Mouse (Mus musculus): ENCODE data around the gene Qars. TPM values are rescaled to one million over a fixed set of nuclear protein-coding genes. Genes with fewer than 3 reads are reported as not detected.

Gene Qars
- polyA plus RNA-seq, 1 experiment from 2014 or later = 70.8 TPM

DNA sequence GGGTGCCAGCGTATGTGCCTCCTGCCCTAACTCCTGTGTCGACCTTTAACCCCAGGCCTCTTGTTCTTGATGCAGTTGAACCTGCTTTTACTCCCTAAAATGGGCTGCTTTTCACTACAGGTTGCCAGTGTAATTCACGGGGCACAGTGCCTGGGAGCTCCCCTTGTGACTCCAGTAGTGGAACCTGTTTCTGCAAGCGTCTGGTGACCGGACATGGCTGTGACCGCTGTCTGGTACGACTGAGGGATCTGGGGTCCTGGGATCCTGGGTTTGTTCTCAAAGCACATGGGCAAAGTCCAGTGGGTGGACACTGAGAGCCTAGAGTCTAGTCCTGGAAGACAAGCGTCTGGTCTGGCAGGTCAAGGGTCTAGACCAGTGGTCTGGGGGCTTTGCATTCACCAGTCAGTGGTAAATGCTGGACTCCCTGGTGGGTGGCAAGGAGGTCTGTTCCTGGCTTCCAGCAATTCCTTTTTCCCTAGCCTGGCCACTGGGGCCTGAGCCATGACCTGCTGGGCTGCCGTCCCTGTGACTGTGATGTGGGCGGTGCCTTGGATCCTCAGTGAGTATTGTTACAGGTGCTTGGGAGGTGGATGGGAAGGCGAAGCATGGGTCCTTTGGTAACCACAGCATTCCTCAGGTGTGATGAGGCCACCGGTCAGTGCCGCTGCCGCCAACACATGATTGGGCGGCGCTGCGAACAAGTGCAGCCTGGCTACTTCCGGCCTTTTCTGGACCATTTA lies 24.3 kb upstream of the Qars start:
- no peak for ATAC-seq (ENCODE audit: low FRiP score, low TSS enrichment)
- H3K9ac ChIP-seq (replicated peaks; ENCODE audit: low read length) = no peak overlapping the region
- no peak overlapping the region for H3K27ac ChIP-seq (replicated peaks; ENCODE audit: low read depth, low read length)
- no peak for DNase-seq
- H3K9me3 ChIP-seq (ENCODE audit: control insufficient read depth, low read length) = no peaks in the 10 kb centered on the region
- H3K4me3 ChIP-seq (replicated peaks; ENCODE audit: low read depth, low read length) = no peak overlapping the region
- peaks cover 4% of the 10 kb centered on the region; the same call in 1 of the 2 replicates for H3K36me3 ChIP-seq (ENCODE audit: control insufficient read depth, insufficient read depth, low read length)
- peaks cover 15% of the 10 kb centered on the region for H3K4me1 ChIP-seq (ENCODE audit: control insufficient read depth, insufficient read depth, low read length)
- H3K4me2 ChIP-seq (ENCODE audit: low read length) = no peak overlapping the region
- 95% methylated on average over 18 of the region's 18 CpGs for WGBS
- no peaks in the 10 kb centered on the region for H3K27me3 ChIP-seq (ENCODE audit: control insufficient read depth, insufficient read depth, low read length)

DNA sequence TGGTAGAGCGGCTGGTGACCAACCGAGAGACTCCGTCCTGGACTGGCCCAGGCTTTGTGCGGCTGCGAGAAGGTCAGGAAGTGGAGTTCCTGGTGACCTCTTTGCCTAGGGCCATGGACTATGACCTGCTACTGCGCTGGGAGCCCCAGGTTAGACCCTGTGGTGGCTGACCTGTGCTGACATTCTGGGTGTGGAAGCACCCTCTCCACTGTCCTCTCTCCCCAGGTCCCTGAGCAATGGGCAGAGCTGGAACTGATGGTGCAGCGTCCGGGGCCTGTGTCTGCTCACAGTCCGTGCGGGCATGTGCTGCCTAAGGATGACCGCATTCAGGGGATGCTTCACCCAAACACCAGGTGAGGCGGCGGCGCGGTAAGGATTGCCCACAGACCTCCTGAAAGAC lies 23.5 kb upstream of the Qars start:
- H3K4me1 ChIP-seq (ENCODE audit: control insufficient read depth, insufficient read depth, low read length) = peaks cover 11% of the 10 kb centered on the region
- H3K9me3 ChIP-seq (ENCODE audit: control insufficient read depth, low read length) = no peaks in the 10 kb centered on the region
- no peak overlapping the region for H3K4me3 ChIP-seq (replicated peaks; ENCODE audit: low read depth, low read length)
- no peak for ATAC-seq (ENCODE audit: low FRiP score, low TSS enrichment)
- H3K27ac ChIP-seq (replicated peaks; ENCODE audit: low read depth, low read length) = no peak overlapping the region
- H3K9ac ChIP-seq (replicated peaks; ENCODE audit: low read length) = no peak overlapping the region
- H3K36me3 ChIP-seq (ENCODE audit: control insufficient read depth, insufficient read depth, low read length) = peaks cover 4% of the 10 kb centered on the region; the same call in 1 of the 2 replicates
- H3K4me2 ChIP-seq (ENCODE audit: low read length) = no peak overlapping the region
- 95% methylated on average over 15 of the region's 15 CpGs for WGBS
- no peaks in the 10 kb centered on the region for H3K27me3 ChIP-seq (ENCODE audit: control insufficient read depth, insufficient read depth, low read length)
- no peak for DNase-seq

DNA sequence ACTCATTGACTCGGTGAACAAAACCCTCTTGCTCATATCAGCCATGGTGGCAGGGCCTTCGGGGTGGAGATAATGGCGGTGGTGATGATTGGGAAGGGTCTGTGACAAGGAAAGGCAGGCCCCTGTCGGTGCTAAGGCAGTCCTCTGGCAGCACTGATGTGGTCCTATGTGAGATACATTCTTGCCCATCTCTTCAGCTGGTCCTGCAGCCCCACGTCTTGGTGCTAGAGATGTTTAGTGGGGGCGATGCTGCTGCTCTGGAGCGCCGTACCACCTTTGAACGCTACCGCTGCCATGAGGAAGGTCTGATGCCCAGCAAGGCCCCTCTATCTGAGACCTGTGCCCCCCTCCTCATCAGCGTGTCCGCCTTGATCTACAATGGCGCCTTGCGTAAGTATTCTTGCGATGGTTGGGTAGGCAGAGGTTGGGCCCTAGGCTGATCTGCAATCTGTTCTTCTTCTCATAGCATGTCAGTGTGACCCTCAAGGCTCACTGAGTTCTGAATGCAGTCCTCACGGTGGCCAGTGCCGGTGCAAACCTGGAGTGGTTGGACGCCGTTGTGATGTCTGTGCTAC lies 22.1 kb upstream of the Qars start:
- Histone ChIP-seq H3K9me3 (ENCODE audit: control insufficient read depth, low read length) (no peaks in the 10 kb centered on the region), H3K27ac (replicated peaks; ENCODE audit: low read depth, low read length) (no peak overlapping the region), H3K36me3 (ENCODE audit: control insufficient read depth, insufficient read depth, low read length) (peaks cover 4% of the 10 kb centered on the region; the same call in 1 of the 2 replicates), H3K4me1 (ENCODE audit: control insufficient read depth, insufficient read depth, low read length) (peaks cover 6% of the 10 kb centered on the region; the same call in 1 of the 2 replicates), H3K27me3 (ENCODE audit: control insufficient read depth, insufficient read depth, low read length) (no peaks in the 10 kb centered on the region), H3K4me2 (ENCODE audit: low read length) (no peak overlapping the region), H3K9ac (replicated peaks; ENCODE audit: low read length) (no peak overlapping the region), H3K4me3 (replicated peaks; ENCODE audit: low read depth, low read length) (no peak overlapping the region)
- 96% methylated on average over 19 of the region's 19 CpGs for whole genome bisulfite sequencing
- DNase-seq (no peak), ATAC-seq (ENCODE audit: low FRiP score, low TSS enrichment) (no peak)

DNA sequence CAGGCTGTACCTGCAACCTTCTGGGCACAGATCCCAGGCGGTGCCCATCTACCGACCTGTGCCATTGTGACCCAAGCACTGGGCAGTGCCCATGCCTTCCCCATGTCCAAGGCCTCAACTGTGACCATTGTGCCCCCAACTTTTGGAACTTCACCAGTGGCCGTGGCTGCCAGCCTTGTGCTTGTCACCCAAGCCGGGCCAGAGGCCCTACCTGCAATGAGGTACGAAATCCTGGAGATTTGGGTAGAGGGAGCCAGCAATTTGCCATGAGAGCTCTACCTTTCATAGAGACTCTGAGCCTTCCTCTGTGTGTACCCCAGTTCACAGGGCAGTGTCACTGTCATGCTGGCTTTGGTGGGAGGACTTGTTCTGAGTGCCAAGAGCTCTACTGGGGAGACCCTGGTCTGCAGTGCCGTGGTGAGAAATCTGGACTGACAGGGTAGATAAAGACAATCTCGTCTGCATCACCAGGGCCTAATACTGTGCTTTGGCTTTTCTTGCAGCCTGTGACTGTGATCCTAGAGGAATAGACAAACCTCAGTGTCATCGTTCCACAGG lies 20.5 kb upstream of the Qars start:
- ATAC-seq (ENCODE audit: low FRiP score, low TSS enrichment) = no peak
- WGBS = 95% methylated on average over 8 of the region's 8 CpGs
- Histone ChIP-seq H3K36me3 (ENCODE audit: control insufficient read depth, insufficient read depth, low read length) (peaks cover 5% of the 10 kb centered on the region; the same call in 1 of the 2 replicates), H3K9ac (replicated peaks; ENCODE audit: low read length) (no peak overlapping the region), H3K9me3 (ENCODE audit: control insufficient read depth, low read length) (no peaks in the 10 kb centered on the region), H3K27ac (replicated peaks; ENCODE audit: low read depth, low read length) (no peak overlapping the region), H3K27me3 (ENCODE audit: control insufficient read depth, insufficient read depth, low read length) (no peaks in the 10 kb centered on the region), H3K4me1 (ENCODE audit: control insufficient read depth, insufficient read depth, low read length) (peaks cover 14% of the 10 kb centered on the region), H3K4me3 (replicated peaks; ENCODE audit: low read depth, low read length) (no peak overlapping the region), H3K4me2 (ENCODE audit: low read length) (no peak overlapping the region)
- DNase-seq = no peak

DNA sequence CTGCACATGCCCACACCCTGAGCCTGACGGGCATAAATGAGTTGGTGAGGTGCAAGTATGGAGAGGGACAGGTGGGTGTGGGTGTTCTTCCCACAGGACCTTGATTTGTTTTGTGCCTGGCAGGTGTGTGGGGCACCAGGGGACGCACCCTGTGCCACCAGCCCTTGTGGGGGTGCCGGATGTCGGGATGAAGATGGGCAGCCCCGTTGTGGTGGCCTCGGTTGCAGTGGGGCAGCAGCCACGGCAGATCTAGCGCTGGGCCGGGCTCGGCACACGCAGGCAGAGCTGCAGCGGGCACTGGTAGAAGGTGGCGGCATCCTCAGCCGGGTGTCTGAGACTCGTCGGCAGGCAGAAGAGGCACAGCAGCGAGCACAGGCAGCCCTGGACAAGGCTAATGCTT lies 19.1 kb upstream of the Qars start:
- Histone ChIP-seq H3K4me2 (ENCODE audit: low read length) (no peak overlapping the region), H3K9me3 (ENCODE audit: control insufficient read depth, low read length) (no peaks in the 10 kb centered on the region), H3K4me1 (ENCODE audit: control insufficient read depth, insufficient read depth, low read length) (peaks cover 18% of the 10 kb centered on the region), H3K36me3 (ENCODE audit: control insufficient read depth, insufficient read depth, low read length) (peaks cover 18% of the 10 kb centered on the region), H3K27ac (replicated peaks; ENCODE audit: low read depth, low read length) (no peak overlapping the region), H3K4me3 (replicated peaks; ENCODE audit: low read depth, low read length) (no peak overlapping the region), H3K27me3 (ENCODE audit: control insufficient read depth, insufficient read depth, low read length) (no peaks in the 10 kb centered on the region), H3K9ac (replicated peaks; ENCODE audit: low read length) (no peak overlapping the region)
- 96% methylated on average over 17 of the region's 17 CpGs for WGBS
- DNase-seq (no peak), ATAC-seq (ENCODE audit: low FRiP score, low TSS enrichment) (no peak)

DNA sequence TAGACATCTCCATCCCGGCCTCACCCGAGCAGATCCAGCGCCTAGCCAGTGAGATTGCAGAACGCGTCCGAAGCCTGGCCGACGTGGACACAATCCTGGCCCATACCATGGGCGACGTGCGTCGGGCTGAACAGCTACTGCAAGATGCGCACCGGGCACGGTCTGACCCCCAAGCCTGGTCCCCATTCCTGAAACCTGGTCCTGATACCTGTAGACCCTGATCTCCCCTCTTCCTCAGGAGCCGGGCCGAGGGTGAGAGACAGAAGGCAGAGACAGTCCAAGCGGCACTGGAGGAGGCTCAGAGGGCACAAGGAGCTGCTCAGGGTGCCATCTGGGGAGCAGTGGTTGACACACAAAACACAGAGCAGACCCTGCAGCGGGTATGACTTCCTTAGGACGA lies 18.3 kb upstream of the Qars start:
- 96% methylated on average over 20 of the region's 20 CpGs for WGBS
- Histone ChIP-seq H3K9ac (replicated peaks; ENCODE audit: low read length) (no peak overlapping the region), H3K27ac (replicated peaks; ENCODE audit: low read depth, low read length) (peak overlapping the region; percentile 97)

DNA sequence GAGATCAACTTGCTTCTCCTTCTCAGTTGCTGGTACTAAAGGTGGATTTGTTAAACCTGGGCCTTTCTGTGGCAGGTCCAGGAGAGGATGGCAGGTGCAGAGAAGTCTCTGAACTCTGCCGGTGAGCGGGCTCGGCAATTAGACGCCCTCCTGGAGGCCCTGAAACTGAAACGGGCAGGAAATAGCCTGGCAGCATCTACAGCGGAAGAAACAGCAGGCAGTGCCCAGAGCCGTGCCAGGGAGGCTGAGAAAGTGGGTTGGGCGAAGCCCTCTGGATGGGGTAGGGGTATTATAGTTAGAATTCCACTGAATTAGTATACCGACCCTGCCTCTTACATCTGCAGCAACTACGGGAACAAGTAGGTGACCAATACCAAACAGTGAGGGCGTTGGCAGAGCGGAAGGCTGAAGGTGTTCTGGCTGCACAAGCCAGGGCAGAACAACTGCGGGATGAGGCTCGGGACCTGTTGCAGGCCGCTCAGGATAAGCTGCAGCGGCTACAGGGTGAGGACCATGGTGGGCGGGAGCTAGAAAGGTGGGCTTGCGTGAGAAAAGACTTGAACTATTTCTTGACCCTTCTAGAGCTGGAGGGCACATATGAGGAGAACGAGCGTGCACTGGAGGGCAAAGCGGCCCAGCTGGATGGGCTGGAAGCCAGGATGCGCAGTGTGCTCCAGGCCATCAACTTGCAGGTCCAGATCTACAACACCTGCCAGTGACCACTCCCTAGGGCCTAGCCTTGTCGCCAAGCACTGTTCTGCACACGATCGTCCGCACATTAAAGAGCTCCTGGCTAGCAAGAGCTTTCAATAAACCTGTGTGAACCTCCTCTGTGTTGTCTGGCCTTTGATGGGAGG lies 17.6 kb upstream of the Qars start:
- Histone ChIP-seq H3K4me3 (replicated peaks; ENCODE audit: low read depth, low read length) (peak overlapping the region; percentile 98), H3K27ac (replicated peaks; ENCODE audit: low read depth, low read length) (peak overlapping the region; percentile 97), H3K4me1 (ENCODE audit: control insufficient read depth, insufficient read depth, low read length) (peaks cover 18% of the 10 kb centered on the region), H3K9me3 (ENCODE audit: control insufficient read depth, low read length) (no peaks in the 10 kb centered on the region), H3K9ac (replicated peaks; ENCODE audit: low read length) (peak overlapping the region; percentile 95), H3K4me2 (ENCODE audit: low read length) (peak overlapping the region; percentile 94), H3K36me3 (ENCODE audit: control insufficient read depth, insufficient read depth, low read length) (peaks cover 34% of the 10 kb centered on the region), H3K27me3 (ENCODE audit: control insufficient read depth, insufficient read depth, low read length) (no peaks in the 10 kb centered on the region)
- DNase-seq (no peak), ATAC-seq (ENCODE audit: low FRiP score, low TSS enrichment) (no peak; the same call in 1 of the 2 replicates)
- WGBS = 66% methylated on average over 26 of the region's 26 CpGs

More for the DNA sequence above, 18.3 kb upstream of the Qars start:
- Histone ChIP-seq H3K9me3 (ENCODE audit: control insufficient read depth, low read length) (no peaks in the 10 kb centered on the region), H3K4me2 (ENCODE audit: low read length) (no peak overlapping the region), H3K4me1 (ENCODE audit: control insufficient read depth, insufficient read depth, low read length) (peaks cover 18% of the 10 kb centered on the region), H3K4me3 (replicated peaks; ENCODE audit: low read depth, low read length) (no peak overlapping the region), H3K36me3 (ENCODE audit: control insufficient read depth, insufficient read depth, low read length) (peaks cover 26% of the 10 kb centered on the region), H3K27me3 (ENCODE audit: control insufficient read depth, insufficient read depth, low read length) (no peaks in the 10 kb centered on the region)
- no peak for ATAC-seq (ENCODE audit: low FRiP score, low TSS enrichment)
- DNase-seq = no peak

DNA sequence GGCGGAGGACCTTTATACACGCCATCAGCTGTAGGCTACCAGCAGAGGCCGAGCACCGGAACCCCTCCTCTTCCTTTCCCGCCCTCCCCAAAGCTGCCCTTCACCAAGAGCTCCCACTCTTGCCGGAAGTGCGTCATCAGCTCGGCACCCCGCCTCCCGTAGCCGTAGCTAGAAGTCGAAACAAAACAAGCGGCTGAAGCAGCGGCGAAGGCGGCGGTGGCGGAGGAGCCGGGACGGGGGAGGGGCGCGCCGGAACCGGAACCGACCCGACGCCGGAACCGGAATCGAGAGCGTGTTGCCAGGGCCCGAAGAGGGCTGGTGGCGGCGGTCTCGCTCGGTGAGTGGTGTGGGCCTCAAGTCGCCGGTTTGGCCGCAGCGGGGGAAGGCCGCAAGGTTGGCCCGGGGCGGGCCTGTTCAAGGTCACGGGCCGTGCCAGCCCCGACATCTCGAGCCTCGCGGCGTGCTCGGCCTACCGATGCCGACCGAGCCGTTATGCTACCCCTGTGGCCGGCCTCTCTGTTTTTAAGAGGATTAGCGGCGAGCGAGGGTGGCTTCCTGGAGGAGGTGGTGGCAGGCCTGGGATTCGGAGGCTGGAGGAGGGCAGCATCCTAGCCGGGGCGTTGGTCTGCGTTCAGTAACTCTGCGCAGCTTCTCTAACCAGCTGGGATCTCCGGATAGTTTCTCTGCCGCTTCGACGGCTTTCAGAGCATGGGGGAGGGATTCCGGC lies 16.8 kb upstream of the Qars start, which contains the start of gene Usp19:
Gene Usp19 (plus strand): TSS at position 44 of the 727 bp plus-strand sequence.
- H3K4me1 ChIP-seq (ENCODE audit: control insufficient read depth, insufficient read depth, low read length) = peaks cover 18% of the 10 kb centered on the region
- H3K27ac ChIP-seq (replicated peaks; ENCODE audit: low read depth, low read length) = peak within 1 kb of the TSS; percentile 97
- peak within 1 kb of the TSS; percentile 94 for H3K4me2 ChIP-seq (ENCODE audit: low read length)
- DNase-seq (peak; percentile 99), ATAC-seq (ENCODE audit: low FRiP score, low TSS enrichment) (peak; percentile 94)
- H3K27me3 ChIP-seq (ENCODE audit: control insufficient read depth, insufficient read depth, low read length) = no peaks in the 10 kb centered on the region
- H3K9me3 ChIP-seq (ENCODE audit: control insufficient read depth, low read length) = no peaks in the 10 kb centered on the region
- H3K36me3 ChIP-seq (ENCODE audit: control insufficient read depth, insufficient read depth, low read length) = peaks cover 39% of the 10 kb centered on the region
- H3K9ac ChIP-seq (replicated peaks; ENCODE audit: low read length) = peak within 1 kb of the TSS; percentile 95
- H3K4me3 ChIP-seq (replicated peaks; ENCODE audit: low read depth, low read length) = peak within 1 kb of the TSS; percentile 98
- under 1% methylated on average over 69 of the region's 69 CpGs for WGBS
